ENCODE assay signal across 30 mouse cellular contexts in the genomic region with DNA sequence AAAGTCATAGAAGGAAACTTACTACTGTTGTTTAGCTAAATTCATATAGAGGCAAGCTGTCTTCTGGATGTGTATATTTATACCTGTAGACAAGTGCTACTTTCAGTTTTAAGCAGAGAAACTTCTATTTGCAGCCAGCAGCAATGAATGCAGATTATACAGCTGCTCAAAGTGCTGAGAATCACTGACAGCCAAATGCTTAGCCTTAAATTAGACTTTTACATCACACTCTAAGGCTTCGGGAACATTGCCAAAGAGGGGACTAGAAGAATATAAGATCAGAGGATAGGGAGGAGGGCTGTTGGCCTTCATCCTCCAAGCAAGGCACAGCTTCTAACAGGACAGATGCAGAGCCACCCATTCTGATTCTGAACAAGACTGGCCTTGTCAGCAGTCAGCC. TPM values are rescaled to one million over a fixed set of nuclear protein-coding genes. Genes with fewer than 3 reads are reported as not detected.
DNase-seq lines count a peak whose midpoint lies in the region; ATAC-seq and TF ChIP-seq lines count a peak whose summit lies in the region.
"Had no signal": no experiment of that assay in that cellular context is flagged by ENCODE, and none has a peak within 500 bp of the region (broad histone marks: within the 10 kb centered on the region; RNA-seq: fewer than 3 reads in every experiment).

No protein-coding gene starts in this region.

- no peaks in the 10 kb centered on the region for H3K36me3 ChIP-seq in forebrain, embryonic 14.5 days (ENCODE audit: control insufficient read depth, insufficient read depth, low read length)
- H3K36me3 ChIP-seq in forebrain, embryonic 11.5 days (ENCODE audit: control insufficient read depth, insufficient read depth, low read length) = no peaks in the 10 kb centered on the region
- H3K36me3 ChIP-seq in hindbrain, postnatal 0 days (ENCODE audit: insufficient read depth, low read length) = no peaks in the 10 kb centered on the region
- no peaks in the 10 kb centered on the region for H3K36me3 ChIP-seq in hindbrain, embryonic 13.5 days
- no peaks in the 10 kb centered on the region for H3K36me3 ChIP-seq in lung, embryonic 14.5 days (ENCODE audit: insufficient read depth)
- H3K36me3 ChIP-seq in hindbrain, embryonic 11.5 days (ENCODE audit: control insufficient read depth, insufficient read depth, low read length) = no peaks in the 10 kb centered on the region
- H3K36me3 ChIP-seq: embryonic facial prominence, embryonic 15.5 days; forebrain, embryonic 10.5 days; heart, embryonic 12.5 days; hindbrain, embryonic 10.5 days had no signal

- H3K4me2 ChIP-seq in forebrain, embryonic 14.5 days (ENCODE audit: low read length) = no peak overlapping the region
- H3K4me2 ChIP-seq in forebrain, embryonic 11.5 days (ENCODE audit: low read depth, low read length, severe bottlenecking) = no peak overlapping the region
- H3K4me2 ChIP-seq in hindbrain, postnatal 0 days (ENCODE audit: low read depth, low read length) = no peak overlapping the region
- H3K4me2 ChIP-seq in hindbrain, embryonic 13.5 days = no peak overlapping the region
- no peak overlapping the region for H3K4me2 ChIP-seq in lung, embryonic 14.5 days
- H3K4me2 ChIP-seq in hindbrain, embryonic 11.5 days (replicated peaks; ENCODE audit: low read depth, low read length) = no peak overlapping the region
- H3K4me2 ChIP-seq: embryonic facial prominence, embryonic 15.5 days; heart, embryonic 12.5 days had no signal

- no peak for ATAC-seq in forebrain, embryonic 14.5 days
- no peak for ATAC-seq in forebrain, embryonic 11.5 days (replicated peaks; ENCODE audit: low FRiP score)
- no peak for ATAC-seq in hindbrain, postnatal 0 days
- no peak for ATAC-seq in hindbrain, embryonic 13.5 days (ENCODE audit: low FRiP score)
- no peak for ATAC-seq in lung, embryonic 14.5 days (ENCODE audit: insufficient read depth)
- no peak for ATAC-seq in hindbrain, embryonic 11.5 days (ENCODE audit: low FRiP score)
- ATAC-seq in activated CD4-positive, CD25-positive, alpha-beta regulatory T cell, adult 4 months = no peak
- ATAC-seq: hindbrain, embryonic 16.5 days; Patski had no signal

- no peak overlapping the region for H3K4me3 ChIP-seq in forebrain, embryonic 14.5 days (ENCODE audit: low read depth, low read length)
- no peak overlapping the region for H3K4me3 ChIP-seq in forebrain, embryonic 11.5 days (ENCODE audit: low read depth, low read length)
- no peak overlapping the region for H3K4me3 ChIP-seq in hindbrain, postnatal 0 days (ENCODE audit: low read length)
- no peak overlapping the region for H3K4me3 ChIP-seq in hindbrain, embryonic 13.5 days
- no peak overlapping the region for H3K4me3 ChIP-seq in lung, embryonic 14.5 days (ENCODE audit: low read depth, low read length)
- no peak overlapping the region for H3K4me3 ChIP-seq in hindbrain, embryonic 11.5 days (ENCODE audit: low read depth, low read length)
- H3K4me3 ChIP-seq: embryonic facial prominence, embryonic 15.5 days; erythroblast, embryonic 14.5 days; forebrain, embryonic 10.5 days; gastrocnemius, adult 2 months; heart, embryonic 12.5 days; hindbrain, embryonic 10.5 days had no signal

- peak; percentile 19 for DNase-seq in forebrain, embryonic 14.5 days (ENCODE audit: low spot score)
- no peak for DNase-seq in forebrain, embryonic 11.5 days (ENCODE audit: low spot score)
- DNase-seq in hindbrain, postnatal 0 days (ENCODE audit: low spot score) = peak; percentile 10
- DNase-seq in lung, embryonic 14.5 days = peak; percentile 37
- no peak for DNase-seq in lung, postnatal 10 days
- no peak for DNase-seq in hindbrain, embryonic 11.5 days (ENCODE audit: low spot score)
- DNase-seq: adrenal gland, postnatal 10 days; cerebellum, adult 18-20 months; cerebellum, adult 9-11 months; cerebellum, postnatal 36 days; gastrocnemius, adult 2 months; gastrocnemius, postnatal 25 days; kidney, adult 11 months had no signal

- H3K27ac ChIP-seq in forebrain, embryonic 14.5 days (ENCODE audit: low read depth, low read length) = no peak overlapping the region
- no peak overlapping the region for H3K27ac ChIP-seq in forebrain, embryonic 11.5 days (ENCODE audit: low read depth, low read length)
- H3K27ac ChIP-seq in hindbrain, postnatal 0 days = no peak overlapping the region
- H3K27ac ChIP-seq in hindbrain, embryonic 13.5 days = no peak overlapping the region
- H3K27ac ChIP-seq in lung, embryonic 14.5 days (ENCODE audit: low read depth) = no peak overlapping the region
- no peak overlapping the region for H3K27ac ChIP-seq in hindbrain, embryonic 11.5 days (ENCODE audit: low read depth, low read length)
- H3K27ac ChIP-seq: embryonic facial prominence, embryonic 15.5 days; forebrain, embryonic 10.5 days; gastrocnemius, adult 2 months; hindbrain, embryonic 10.5 days had no signal

- H3K9me3 ChIP-seq in forebrain, embryonic 14.5 days (replicated peaks; ENCODE audit: control insufficient read depth, low read length) = no peaks in the 10 kb centered on the region
- no peaks in the 10 kb centered on the region for H3K9me3 ChIP-seq in forebrain, embryonic 11.5 days (ENCODE audit: control insufficient read depth, low read length)
- no peaks in the 10 kb centered on the region for H3K9me3 ChIP-seq in hindbrain, postnatal 0 days (ENCODE audit: low read length)
- H3K9me3 ChIP-seq in hindbrain, embryonic 13.5 days = no peaks in the 10 kb centered on the region
- H3K9me3 ChIP-seq in lung, embryonic 14.5 days (ENCODE audit: low read depth, low read length) = no peaks in the 10 kb centered on the region
- H3K9me3 ChIP-seq in hindbrain, embryonic 11.5 days (ENCODE audit: control insufficient read depth, low read length) = no peaks in the 10 kb centered on the region
- H3K9me3 ChIP-seq: embryonic facial prominence, embryonic 15.5 days; forebrain, embryonic 10.5 days; heart, embryonic 12.5 days; hindbrain, embryonic 10.5 days had no signal

- no peak overlapping the region for H3K9ac ChIP-seq in forebrain, embryonic 14.5 days (ENCODE audit: low read length)
- H3K9ac ChIP-seq in forebrain, embryonic 11.5 days (ENCODE audit: low read length) = no peak overlapping the region
- no peak overlapping the region for H3K9ac ChIP-seq in hindbrain, postnatal 0 days (replicated peaks; ENCODE audit: low read length)
- no peak overlapping the region for H3K9ac ChIP-seq in hindbrain, embryonic 13.5 days
- no peak overlapping the region for H3K9ac ChIP-seq in lung, embryonic 14.5 days
- H3K9ac ChIP-seq in hindbrain, embryonic 11.5 days (ENCODE audit: low read depth, low read length) = no peak overlapping the region
- H3K9ac ChIP-seq: embryonic facial prominence, embryonic 15.5 days; heart, embryonic 12.5 days had no signal

- H3K4me1 ChIP-seq in forebrain, embryonic 14.5 days (ENCODE audit: control insufficient read depth, insufficient read depth, low read length) = no peaks in the 10 kb centered on the region
- H3K4me1 ChIP-seq in forebrain, embryonic 11.5 days (replicated peaks; ENCODE audit: control insufficient read depth, insufficient read depth, low read length) = no peaks in the 10 kb centered on the region
- no peaks in the 10 kb centered on the region for H3K4me1 ChIP-seq in hindbrain, postnatal 0 days (ENCODE audit: insufficient read depth, low read length)
- no peaks in the 10 kb centered on the region for H3K4me1 ChIP-seq in hindbrain, embryonic 13.5 days (replicated peaks)
- H3K4me1 ChIP-seq in lung, embryonic 14.5 days (ENCODE audit: insufficient read depth) = no peaks in the 10 kb centered on the region
- no peaks in the 10 kb centered on the region for H3K4me1 ChIP-seq in hindbrain, embryonic 11.5 days (replicated peaks; ENCODE audit: control insufficient read depth, insufficient read depth, low read length)
- H3K4me1 ChIP-seq: heart, embryonic 12.5 days had no signal

- WGBS in forebrain, embryonic 14.5 days = 50% methylated on average over 1 of the region's 1 CpGs
- 73% methylated on average over 1 of the region's 1 CpGs for WGBS in forebrain, embryonic 11.5 days
- 75% methylated on average over 1 of the region's 1 CpGs for WGBS in hindbrain, postnatal 0 days
- 88% methylated on average over 1 of the region's 1 CpGs for WGBS in hindbrain, embryonic 13.5 days
- 71% methylated on average over 1 of the region's 1 CpGs for WGBS in lung, embryonic 14.5 days
- WGBS in hindbrain, embryonic 11.5 days = 90% methylated on average over 1 of the region's 1 CpGs

- no peaks in the 10 kb centered on the region for H3K27me3 ChIP-seq in forebrain, embryonic 14.5 days (replicated peaks; ENCODE audit: control insufficient read depth, insufficient read depth, low read length)
- H3K27me3 ChIP-seq in forebrain, embryonic 11.5 days (ENCODE audit: control insufficient read depth, insufficient read depth, low read length) = no peaks in the 10 kb centered on the region
- no peaks in the 10 kb centered on the region for H3K27me3 ChIP-seq in hindbrain, postnatal 0 days (ENCODE audit: insufficient read depth, low read length)
- no peaks in the 10 kb centered on the region for H3K27me3 ChIP-seq in hindbrain, embryonic 13.5 days
- H3K27me3 ChIP-seq in lung, embryonic 14.5 days (ENCODE audit: insufficient read depth, low read length) = no peaks in the 10 kb centered on the region
- H3K27me3 ChIP-seq in hindbrain, embryonic 11.5 days (ENCODE audit: control insufficient read depth, insufficient read depth, low read length) = no peaks in the 10 kb centered on the region
- H3K27me3 ChIP-seq: embryonic facial prominence, embryonic 15.5 days; Patski had no signal

- TF ChIP-seq CTCF in hindbrain, postnatal 0 days (IDR thresholded peaks at IDR 0.05; ENCODE audit: low read depth) = no peak
- no peak for TF ChIP-seq CTCF in lung, embryonic 14.5 days (IDR thresholded peaks at IDR 0.05; ENCODE audit: low read depth)

RNA-seq across cellular contexts. Expression of a gene that starts 2.2 kb away (rescaled TPM):
- not detected in 2 replicates for polyA plus RNA-seq in forebrain, embryonic 14.5 days (2014; fragmentation: Nextera tagmentation; extraction: Ambion mirVana)
- not detected in 2 replicates for polyA plus RNA-seq in forebrain, embryonic 11.5 days (2014; fragmentation: Nextera tagmentation; extraction: Ambion mirVana)
- not detected in 2 replicates for total RNA-seq in hindbrain, postnatal 0 days (2014; rRNA removed)
- not detected in 2 replicates for polyA plus RNA-seq in hindbrain, postnatal 0 days (2015; fragmentation: Nextera tagmentation; extraction: Ambion mirVana)
- not detected in 2 replicates for polyA plus RNA-seq in hindbrain, embryonic 13.5 days (2015; fragmentation: Nextera tagmentation; extraction: Ambion mirVana)
- not detected in 2 replicates for polyA plus RNA-seq in lung, embryonic 14.5 days (2014; fragmentation: Nextera tagmentation; extraction: Ambion mirVana)
- polyA plus RNA-seq in hindbrain, embryonic 11.5 days (2014; fragmentation: Nextera tagmentation; extraction: Ambion mirVana) = not detected in 2 replicates
- not detected for polyA plus RNA-seq in activated CD4-positive, CD25-positive, alpha-beta regulatory T cell, adult 4 months (2017; shearing (Covaris generic))
- total RNA-seq: adrenal gland, postnatal 10 days; adrenal gland, postnatal 4 days; gastrocnemius, adult 2 months; gastrocnemius, postnatal 25 days; granulocyte monocyte progenitor cell, adult 5-6 weeks; heart, adult 8-10 months; heart, postnatal 25 days; MEL had no signal
- polyA plus RNA-seq: C2C12; erythroblast, embryonic 14.5 days; forebrain, embryonic 10.5 days; heart, embryonic 12.5 days; heart, embryonic 16.5 days; hindbrain, embryonic 10.5 days; hindbrain, embryonic 16.5 days; intestine, embryonic 14.5 days; Patski had no signal

RNA-seq across cellular contexts. Expression of a gene that starts 6.8 kb away (rescaled TPM):
- polyA plus RNA-seq in forebrain, embryonic 14.5 days (2014; fragmentation: Nextera tagmentation; extraction: Ambion mirVana) = not detected in 2 replicates
- polyA plus RNA-seq in forebrain, embryonic 11.5 days (2014; fragmentation: Nextera tagmentation; extraction: Ambion mirVana) = not detected in 2 replicates
- not detected in 2 replicates for total RNA-seq in hindbrain, postnatal 0 days (2014; rRNA removed)
- not detected in 2 replicates for polyA plus RNA-seq in hindbrain, postnatal 0 days (2015; fragmentation: Nextera tagmentation; extraction: Ambion mirVana)
- polyA plus RNA-seq in hindbrain, embryonic 13.5 days (2015; fragmentation: Nextera tagmentation; extraction: Ambion mirVana) = not detected in 2 replicates
- polyA plus RNA-seq in lung, embryonic 14.5 days (2014; fragmentation: Nextera tagmentation; extraction: Ambion mirVana) = not detected in 2 replicates
- not detected in 2 replicates for polyA plus RNA-seq in hindbrain, embryonic 11.5 days (2014; fragmentation: Nextera tagmentation; extraction: Ambion mirVana)
- polyA plus RNA-seq in activated CD4-positive, CD25-positive, alpha-beta regulatory T cell, adult 4 months (2017; shearing (Covaris generic)) = not detected
- total RNA-seq: adrenal gland, postnatal 10 days; adrenal gland, postnatal 4 days; gastrocnemius, adult 2 months; gastrocnemius, postnatal 25 days; granulocyte monocyte progenitor cell, adult 5-6 weeks; heart, adult 8-10 months; heart, postnatal 25 days; MEL had no signal
- polyA plus RNA-seq: C2C12; erythroblast, embryonic 14.5 days; forebrain, embryonic 10.5 days; heart, embryonic 12.5 days; heart, embryonic 16.5 days; hindbrain, embryonic 10.5 days; hindbrain, embryonic 16.5 days; intestine, embryonic 14.5 days; Patski had no signal

RNA-seq across cellular contexts. Expression of a gene that starts 9.0 kb away (rescaled TPM):
- polyA plus RNA-seq in forebrain, embryonic 14.5 days (2014; fragmentation: Nextera tagmentation; extraction: Ambion mirVana) = not detected in 2 replicates
- not detected in 2 replicates for polyA plus RNA-seq in forebrain, embryonic 11.5 days (2014; fragmentation: Nextera tagmentation; extraction: Ambion mirVana)
- not detected in 2 replicates for total RNA-seq in hindbrain, postnatal 0 days (2014; rRNA removed)
- not detected in 2 replicates for polyA plus RNA-seq in hindbrain, postnatal 0 days (2015; fragmentation: Nextera tagmentation; extraction: Ambion mirVana)
- not detected in 2 replicates for polyA plus RNA-seq in hindbrain, embryonic 13.5 days (2015; fragmentation: Nextera tagmentation; extraction: Ambion mirVana)
- polyA plus RNA-seq in lung, embryonic 14.5 days (2014; fragmentation: Nextera tagmentation; extraction: Ambion mirVana) = not detected in 2 replicates
- polyA plus RNA-seq in hindbrain, embryonic 11.5 days (2014; fragmentation: Nextera tagmentation; extraction: Ambion mirVana) = not detected in 2 replicates
- not detected for polyA plus RNA-seq in activated CD4-positive, CD25-positive, alpha-beta regulatory T cell, adult 4 months (2017; shearing (Covaris generic))
- total RNA-seq: adrenal gland, postnatal 10 days; adrenal gland, postnatal 4 days; gastrocnemius, adult 2 months; gastrocnemius, postnatal 25 days; granulocyte monocyte progenitor cell, adult 5-6 weeks; heart, adult 8-10 months; heart, postnatal 25 days; MEL had no signal
- polyA plus RNA-seq: C2C12; erythroblast, embryonic 14.5 days; forebrain, embryonic 10.5 days; heart, embryonic 12.5 days; heart, embryonic 16.5 days; hindbrain, embryonic 10.5 days; hindbrain, embryonic 16.5 days; intestine, embryonic 14.5 days; Patski had no signal

RNA-seq across cellular contexts. Expression of a gene that starts 12.9 kb away (rescaled TPM):
- polyA plus RNA-seq in forebrain, embryonic 14.5 days (2014; fragmentation: Nextera tagmentation; extraction: Ambion mirVana) = not detected in 2 replicates
- polyA plus RNA-seq in forebrain, embryonic 11.5 days (2014; fragmentation: Nextera tagmentation; extraction: Ambion mirVana) = not detected in 2 replicates
- total RNA-seq in hindbrain, postnatal 0 days (2014; rRNA removed) = not detected in 2 replicates
- not detected in 2 replicates for polyA plus RNA-seq in hindbrain, postnatal 0 days (2015; fragmentation: Nextera tagmentation; extraction: Ambion mirVana)
- not detected in 2 replicates for polyA plus RNA-seq in hindbrain, embryonic 13.5 days (2015; fragmentation: Nextera tagmentation; extraction: Ambion mirVana)
- polyA plus RNA-seq in lung, embryonic 14.5 days (2014; fragmentation: Nextera tagmentation; extraction: Ambion mirVana) = not detected in 2 replicates
- not detected in 2 replicates for polyA plus RNA-seq in hindbrain, embryonic 11.5 days (2014; fragmentation: Nextera tagmentation; extraction: Ambion mirVana)
- polyA plus RNA-seq in activated CD4-positive, CD25-positive, alpha-beta regulatory T cell, adult 4 months (2017; shearing (Covaris generic)) = not detected
- total RNA-seq: adrenal gland, postnatal 10 days; adrenal gland, postnatal 4 days; gastrocnemius, adult 2 months; gastrocnemius, postnatal 25 days; granulocyte monocyte progenitor cell, adult 5-6 weeks; heart, adult 8-10 months; heart, postnatal 25 days; MEL had no signal
- polyA plus RNA-seq: C2C12; erythroblast, embryonic 14.5 days; forebrain, embryonic 10.5 days; heart, embryonic 12.5 days; heart, embryonic 16.5 days; hindbrain, embryonic 10.5 days; hindbrain, embryonic 16.5 days; intestine, embryonic 14.5 days; Patski had no signal

RNA-seq across cellular contexts. Expression of a gene that starts 16.9 kb away (rescaled TPM):
- not detected in 2 replicates for polyA plus RNA-seq in forebrain, embryonic 14.5 days (2014; fragmentation: Nextera tagmentation; extraction: Ambion mirVana)
- not detected in 2 replicates for polyA plus RNA-seq in forebrain, embryonic 11.5 days (2014; fragmentation: Nextera tagmentation; extraction: Ambion mirVana)
- not detected in 2 replicates for total RNA-seq in hindbrain, postnatal 0 days (2014; rRNA removed)
- polyA plus RNA-seq in hindbrain, postnatal 0 days (2015; fragmentation: Nextera tagmentation; extraction: Ambion mirVana) = not detected in 2 replicates
- polyA plus RNA-seq in hindbrain, embryonic 13.5 days (2015; fragmentation: Nextera tagmentation; extraction: Ambion mirVana) = not detected in 2 replicates
- not detected in 2 replicates for polyA plus RNA-seq in lung, embryonic 14.5 days (2014; fragmentation: Nextera tagmentation; extraction: Ambion mirVana)
- not detected in 2 replicates for polyA plus RNA-seq in hindbrain, embryonic 11.5 days (2014; fragmentation: Nextera tagmentation; extraction: Ambion mirVana)
- polyA plus RNA-seq in activated CD4-positive, CD25-positive, alpha-beta regulatory T cell, adult 4 months (2017; shearing (Covaris generic)) = not detected
- total RNA-seq: adrenal gland, postnatal 10 days; adrenal gland, postnatal 4 days; gastrocnemius, adult 2 months; gastrocnemius, postnatal 25 days; granulocyte monocyte progenitor cell, adult 5-6 weeks; heart, adult 8-10 months; heart, postnatal 25 days; MEL had no signal
- polyA plus RNA-seq: C2C12; erythroblast, embryonic 14.5 days; forebrain, embryonic 10.5 days; heart, embryonic 12.5 days; heart, embryonic 16.5 days; hindbrain, embryonic 10.5 days; hindbrain, embryonic 16.5 days; intestine, embryonic 14.5 days; Patski had no signal

Comparison
In these comparisons a context has a peak if more than half of its experiments do, and no peak if none do; other contexts are left out.
1. DNase-seq: peak in forebrain, embryonic 14.5 days (single experiment), hindbrain, postnatal 0 days (single experiment) and lung, embryonic 14.5 days (single experiment); none in forebrain, embryonic 11.5 days (single experiment), lung, postnatal 10 days (single experiment) and hindbrain, embryonic 11.5 days (single experiment).